Mouse (Mus musculus) adrenal gland, postnatal 14 days (tissue): ENCODE data around the gene Gprc5b. TPM values are rescaled to one million over a fixed set of nuclear protein-coding genes. Genes with fewer than 3 reads are reported as not detected.

ENCODE experiments used
- DNase-seq: peaks from one replicate; pipeline ENCODE4 v3.0.0; 2021; ENCODE audit warnings: mixed read lengths
- total RNA-seq: library from RNA; stranded (reverse); gene quantifications from 2 replicates; pipeline ENCODE4 v1.2.3, GENCODE M21; 2021

The Gprc5b gene
- total RNA-seq, 1 experiment from 2014 or later, result 91.7 TPM

DNA sequence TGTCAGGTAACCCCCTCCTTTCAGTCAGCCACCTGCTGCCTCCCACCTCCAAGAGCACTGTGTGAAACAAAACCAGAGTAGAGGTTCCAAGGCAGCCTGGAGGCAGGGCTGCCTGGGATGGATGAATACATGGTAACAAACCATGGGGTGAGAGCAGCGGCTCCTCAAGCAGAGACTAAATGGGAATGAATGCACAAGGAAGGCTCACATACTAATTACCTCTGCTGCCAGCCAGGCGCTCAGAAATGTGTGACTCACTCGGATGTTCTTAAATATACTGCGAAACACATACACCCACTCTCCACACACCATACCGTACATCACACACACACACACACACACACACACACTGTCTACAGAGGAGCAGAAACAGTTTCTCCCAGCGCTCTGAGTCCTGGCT, 4.7 kb downstream of the Gprc5b start:
- DNase-seq, result no peak

DNA sequence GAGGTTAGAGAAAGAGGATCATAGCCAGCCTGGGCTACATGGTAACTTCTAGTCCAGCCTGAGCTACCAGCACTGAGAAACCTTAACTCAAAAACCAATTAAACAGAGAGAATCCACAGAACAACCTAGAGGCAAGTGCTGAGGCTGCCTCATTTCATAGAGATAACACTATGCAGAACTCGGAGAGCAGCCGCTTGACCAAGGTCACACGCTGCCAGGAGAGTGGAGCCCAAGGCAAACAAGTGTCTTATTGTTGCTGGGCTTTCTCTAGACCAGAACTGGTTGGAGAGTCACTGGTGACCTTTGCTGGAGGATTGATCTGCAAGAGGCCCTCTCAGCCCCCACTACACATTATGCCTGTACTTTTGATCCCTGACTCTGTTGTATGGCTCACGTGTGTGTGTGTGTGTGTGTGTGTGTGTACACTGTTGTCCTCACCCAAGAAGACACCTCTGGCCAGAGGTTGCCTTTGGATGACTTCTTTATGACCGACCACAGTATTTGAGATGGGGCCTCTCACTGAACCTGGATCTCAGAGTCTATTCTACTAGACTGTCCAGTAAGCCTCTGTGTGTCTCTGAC, 5.6 kb downstream of the Gprc5b start:
- DNase-seq, result peak; percentile 61

DNA sequence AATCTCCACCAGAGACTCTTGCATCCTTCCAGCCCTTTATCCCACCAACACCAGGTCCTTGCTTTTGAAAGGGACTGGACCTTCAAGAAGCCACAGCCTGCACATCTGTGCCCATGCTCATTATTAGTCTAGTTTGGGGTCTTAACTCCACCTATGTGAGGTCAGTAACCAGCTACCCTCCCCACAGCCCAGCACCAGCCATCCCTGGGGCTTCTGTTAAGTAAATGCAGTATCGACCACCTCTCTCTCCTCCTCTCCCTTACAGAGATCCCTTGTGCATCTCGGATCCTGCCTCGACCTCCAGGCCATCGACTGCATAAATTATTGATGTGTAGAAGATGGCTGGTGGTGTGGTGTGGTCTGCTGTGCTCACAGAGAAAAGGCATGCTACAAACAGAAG, 8.6 kb downstream of the Gprc5b start:
- no peak for DNase-seq

DNA sequence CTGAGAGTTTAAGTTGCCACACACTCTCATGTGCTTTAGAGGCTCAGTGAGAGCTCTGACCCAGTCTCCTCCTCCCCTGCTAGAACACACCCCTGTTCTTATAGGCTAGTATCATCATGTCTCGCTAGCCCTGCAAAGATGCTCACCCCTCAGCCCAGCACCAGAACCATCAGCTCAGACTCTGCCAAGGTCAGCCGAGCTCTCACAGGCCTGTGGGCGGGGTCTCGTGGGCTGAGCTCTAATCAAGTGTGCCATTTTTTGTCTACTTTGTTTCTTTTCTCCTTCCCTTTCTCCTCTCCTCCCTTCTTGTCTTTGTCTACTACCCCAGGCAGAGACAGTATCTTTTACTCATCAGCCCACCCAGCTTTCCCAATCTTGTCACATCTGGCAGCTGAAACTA, 9.2 kb downstream of the Gprc5b start:
- DNase-seq, result peak; percentile 51

DNA sequence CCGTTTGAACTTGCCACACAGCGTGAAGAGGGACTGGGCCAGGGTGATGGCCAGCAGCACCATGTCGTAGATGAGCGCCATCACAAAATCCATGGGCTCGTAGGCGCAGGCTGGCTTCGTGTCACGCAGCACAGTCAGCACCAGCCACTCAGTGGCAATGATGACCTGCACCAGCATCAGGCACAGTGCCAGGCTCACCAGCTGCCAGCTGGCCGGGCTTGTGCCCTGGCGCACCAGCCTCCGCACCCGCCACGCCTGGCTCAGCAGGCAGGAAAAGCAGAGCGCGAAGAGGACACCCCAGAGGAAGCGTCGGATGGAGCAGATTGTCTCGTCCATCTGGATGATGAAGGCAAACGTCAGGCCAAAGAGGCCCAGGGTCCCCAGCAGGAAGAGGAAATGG, 11.1 kb downstream of the Gprc5b start:
- peak; percentile 88 for DNase-seq

DNA sequence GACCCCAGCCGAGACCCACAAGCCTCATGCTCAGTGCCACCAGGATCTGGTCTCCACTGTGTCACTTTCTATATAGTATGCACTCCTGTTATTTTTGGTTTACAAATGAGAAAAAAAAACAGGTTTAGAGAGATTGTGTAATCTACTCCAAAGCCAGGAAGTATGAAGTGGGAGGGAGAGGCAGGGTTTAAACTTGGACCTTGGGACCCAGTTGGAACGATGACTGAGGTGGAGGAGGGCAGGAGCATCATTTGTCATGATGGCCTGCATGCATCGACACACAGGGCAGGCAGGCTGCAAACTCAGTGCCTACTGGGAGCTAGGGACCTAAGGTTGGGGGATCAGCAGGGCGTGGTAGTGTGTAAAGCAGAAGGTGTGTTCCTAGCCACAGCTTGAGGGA, 12.4 kb downstream of the Gprc5b start:
- peak; percentile 44 for DNase-seq

DNA sequence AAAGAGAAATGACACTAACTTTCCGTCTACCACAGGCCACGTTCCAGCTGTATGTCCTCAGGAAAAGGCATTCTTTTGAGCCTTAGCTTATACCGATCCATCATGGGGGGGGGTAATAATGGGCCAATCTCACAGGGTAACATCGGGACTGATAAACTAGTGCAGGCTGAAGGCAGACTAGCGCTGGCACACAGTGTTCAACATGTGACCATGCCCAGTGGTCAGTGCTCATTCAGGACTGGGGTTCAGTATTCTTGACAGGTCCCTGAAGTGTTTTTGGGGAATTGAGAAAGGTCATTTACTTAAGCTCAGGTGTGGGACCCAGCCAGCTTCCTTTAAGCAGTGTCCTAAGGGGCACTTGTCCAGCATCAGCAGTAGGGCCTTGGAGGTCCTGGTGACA, 13.2 kb downstream of the Gprc5b start:
- no peak for DNase-seq

DNA sequence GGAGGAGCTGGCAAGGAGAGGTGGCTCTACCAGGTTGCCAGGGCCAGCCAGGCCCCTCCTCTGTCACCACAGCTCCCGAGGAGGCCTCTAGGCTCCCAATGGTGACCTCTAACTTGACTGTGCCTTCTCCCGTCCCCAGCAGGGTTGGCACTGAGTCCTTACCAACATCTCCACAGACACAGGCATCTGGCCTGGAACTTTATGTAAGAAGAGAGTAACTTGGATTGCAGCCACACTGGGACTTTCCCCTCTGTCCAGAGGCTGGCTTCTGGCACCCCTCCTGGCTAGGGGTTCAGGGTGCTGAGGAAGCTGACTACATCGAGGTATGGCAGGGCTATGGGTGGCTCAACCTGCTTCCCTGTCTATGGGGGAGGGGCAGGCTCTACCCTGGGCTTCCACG, 13.7 kb downstream of the Gprc5b start:
- peak; percentile 74 for DNase-seq

DNA sequence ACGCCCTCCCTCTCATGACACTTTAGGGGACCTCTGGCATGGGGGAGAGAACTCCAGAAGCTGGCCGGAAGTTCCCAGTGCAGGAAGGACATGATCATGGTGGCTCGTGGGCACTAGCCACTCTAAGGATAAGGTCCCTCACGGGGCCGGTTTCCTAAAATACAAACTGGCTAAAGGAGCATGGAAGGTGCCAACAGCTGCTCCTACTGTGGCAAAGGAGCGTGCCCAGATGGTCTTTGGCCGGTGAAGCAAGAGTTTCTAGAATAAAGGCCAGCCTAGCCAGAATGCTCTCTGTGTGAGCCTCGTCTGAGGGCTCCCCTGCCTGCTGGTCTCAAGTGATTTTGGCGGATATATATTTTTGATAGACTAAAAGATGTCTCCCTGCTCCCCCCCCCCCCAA, 15.3 kb downstream of the Gprc5b start:
- DNase-seq, result peak; percentile 54

DNA sequence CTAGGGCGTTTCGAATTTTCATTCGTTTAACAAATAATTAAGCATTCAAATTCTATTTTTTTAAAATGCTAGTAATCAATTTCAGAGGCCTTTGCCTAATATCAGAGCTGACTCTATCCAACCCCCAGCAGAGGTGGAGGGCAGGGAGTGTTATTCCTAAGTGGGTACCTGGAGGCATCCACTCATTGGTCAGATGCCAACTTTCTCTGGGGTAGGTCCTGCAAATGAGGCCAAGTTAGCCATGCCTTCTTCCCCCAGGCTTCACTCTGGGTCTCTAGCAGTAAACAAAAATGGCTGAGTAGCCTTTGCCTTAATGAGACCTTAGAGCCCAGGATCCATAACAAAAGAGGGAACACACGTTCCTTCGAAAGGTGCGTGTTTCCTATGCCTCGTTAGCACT, 15.9 kb downstream of the Gprc5b start:
- no peak for DNase-seq

DNA sequence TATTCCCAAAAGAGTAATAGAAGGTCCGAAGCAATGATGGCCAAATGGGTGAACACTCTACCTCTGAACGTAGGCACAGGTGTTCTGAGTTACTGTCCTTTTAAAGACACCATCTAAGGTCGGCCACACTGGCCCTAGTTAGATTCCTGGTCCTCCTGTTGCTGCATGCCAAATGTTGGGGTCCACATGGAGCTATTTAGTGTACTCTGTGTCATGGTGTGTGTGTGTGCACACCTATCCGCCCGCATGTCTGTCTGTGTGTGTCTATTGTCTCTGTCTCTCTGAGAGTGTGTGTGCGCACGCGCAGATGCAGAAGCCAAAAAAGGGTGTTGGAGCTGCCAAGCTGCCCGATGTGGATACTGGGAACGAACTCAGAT, 17.9 kb downstream of the Gprc5b start:
- no peak for DNase-seq

DNA sequence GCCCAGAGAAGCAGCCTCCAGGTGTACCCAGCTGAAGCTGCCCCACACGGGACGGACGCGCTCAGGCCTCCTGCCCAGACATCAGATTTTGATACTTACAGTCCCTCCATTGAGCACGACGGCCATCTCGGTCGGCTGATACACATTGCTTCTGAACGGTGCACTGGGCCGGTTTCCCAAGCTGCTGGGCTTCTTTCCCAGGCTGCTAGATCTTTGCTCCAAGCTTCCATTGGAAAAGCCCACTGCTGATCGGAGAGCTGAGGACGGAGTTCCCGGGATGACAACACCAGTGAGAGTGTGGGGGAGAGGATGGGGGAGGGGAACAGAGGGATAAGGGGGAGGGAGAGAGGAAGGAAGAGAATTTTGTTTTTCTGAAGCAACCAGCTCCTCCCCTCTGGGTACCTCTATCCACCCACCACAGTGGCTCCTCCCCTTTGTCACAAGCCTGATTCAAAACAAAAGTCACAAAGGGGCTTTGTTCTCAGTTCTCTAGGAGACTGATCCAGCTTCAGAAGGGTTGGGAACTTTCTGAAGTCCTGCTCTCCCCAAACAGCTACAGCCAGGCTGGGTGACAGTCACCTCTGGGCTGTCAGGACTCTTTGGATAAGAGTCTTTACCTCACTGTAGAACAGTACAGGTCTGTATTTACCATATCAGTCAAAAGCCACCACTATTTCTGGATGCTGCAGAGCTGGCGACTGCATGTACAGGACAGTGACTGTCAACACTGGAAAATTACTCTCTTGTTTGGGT, 18.4 kb downstream of the Gprc5b start:
- peak; percentile 40 for DNase-seq

DNA sequence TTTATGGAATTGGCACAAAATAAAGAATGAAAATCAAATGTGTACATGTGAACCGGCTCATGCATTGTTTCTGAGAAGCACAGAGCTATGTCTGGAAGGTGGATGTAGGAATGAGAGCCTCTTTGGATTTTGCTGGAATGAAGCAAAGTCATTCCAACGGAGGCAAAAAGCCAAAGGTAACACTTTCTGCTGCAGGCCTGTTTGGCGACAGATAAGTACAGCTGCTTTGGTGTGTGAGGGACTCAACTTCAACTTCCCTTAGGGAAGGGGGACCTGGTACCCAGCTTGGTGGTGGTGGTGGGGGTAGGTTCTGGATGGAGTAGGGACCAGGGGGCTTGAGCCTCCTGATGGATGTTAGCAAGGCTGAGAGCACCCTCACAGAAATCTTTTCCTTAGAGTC, 19.2 kb downstream of the Gprc5b start:
- no peak for DNase-seq

DNA sequence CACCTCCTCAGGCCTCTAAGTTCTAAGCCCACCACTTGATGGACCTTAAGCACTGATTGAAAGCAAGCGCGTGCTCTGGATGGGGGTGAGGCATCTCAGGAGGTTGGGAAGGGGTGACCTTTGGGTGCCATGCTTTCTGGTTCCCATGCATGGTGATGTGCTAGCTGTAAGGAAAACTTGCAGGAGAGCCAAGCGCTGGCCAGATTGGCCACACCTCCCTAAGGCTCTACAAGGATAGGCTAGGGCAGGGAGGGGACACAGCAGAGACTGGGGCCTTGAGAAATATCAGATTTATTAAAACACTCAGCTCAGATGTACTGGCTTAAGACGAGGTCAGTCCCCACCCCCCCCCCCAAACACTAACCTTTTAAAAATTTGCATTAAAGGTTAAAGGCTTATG, 21.6 kb downstream of the Gprc5b start:
- peak; percentile 65 for DNase-seq

DNA sequence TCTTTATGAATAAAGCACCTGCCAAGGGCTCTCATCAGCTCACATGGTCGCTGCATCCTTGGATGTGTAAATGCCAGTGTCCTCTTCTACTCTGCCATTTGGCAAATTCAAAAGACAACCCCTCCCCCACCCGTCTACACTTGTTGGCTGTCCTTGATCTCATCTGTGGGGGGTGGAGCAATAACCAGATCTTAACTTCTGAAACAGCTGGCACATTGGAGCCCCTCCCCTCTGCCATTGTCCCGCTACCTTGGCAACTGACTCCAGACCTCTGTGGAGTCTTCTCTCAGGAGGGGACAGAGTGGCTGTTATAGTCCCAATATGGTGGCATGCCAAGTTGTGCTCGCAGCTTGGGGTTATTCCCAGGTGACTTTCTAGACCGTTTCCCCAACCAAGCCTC, 22.7 kb downstream of the Gprc5b start:
- DNase-seq, result peak; percentile 79

DNA sequence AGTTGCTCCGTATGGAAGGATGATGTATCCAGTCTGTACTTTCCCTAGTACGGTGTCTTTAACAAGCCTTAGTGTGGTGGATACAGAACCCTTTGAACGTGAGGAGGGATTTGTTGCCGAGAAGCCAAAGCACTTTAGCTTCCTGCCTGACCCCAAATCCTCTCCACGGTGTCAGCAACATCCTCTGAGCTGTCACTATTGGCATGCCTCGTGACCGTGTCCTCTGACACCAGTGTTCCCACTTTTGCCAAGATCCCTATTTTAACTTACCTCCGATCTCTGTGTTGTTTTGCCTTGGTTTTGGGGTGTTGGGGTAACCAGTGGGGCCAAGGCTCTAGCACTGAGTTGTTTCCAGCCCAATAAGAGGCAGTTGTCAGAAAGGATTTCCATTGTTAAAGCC, 23.5 kb downstream of the Gprc5b start:
- no peak for DNase-seq

DNA sequence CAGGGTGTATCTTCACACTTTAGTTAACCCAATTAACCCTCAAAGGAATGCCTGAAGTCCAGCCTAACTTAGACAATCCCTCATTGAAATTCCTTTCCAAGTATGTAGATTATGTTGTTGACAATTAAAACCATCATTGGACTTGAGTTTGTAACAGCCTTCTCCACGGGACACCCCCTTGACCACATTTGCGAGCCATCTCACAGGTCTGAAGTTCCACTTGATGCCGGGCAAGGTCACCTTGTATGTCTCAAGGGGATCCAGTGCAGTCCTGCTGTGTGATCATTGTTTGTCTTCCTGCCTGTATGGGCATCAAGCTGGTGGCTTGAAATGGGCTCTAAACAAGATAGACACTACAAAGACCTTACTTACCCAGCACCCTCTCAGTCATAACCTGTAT, 26.1 kb downstream of the Gprc5b start:
- no peak for DNase-seq

DNA sequence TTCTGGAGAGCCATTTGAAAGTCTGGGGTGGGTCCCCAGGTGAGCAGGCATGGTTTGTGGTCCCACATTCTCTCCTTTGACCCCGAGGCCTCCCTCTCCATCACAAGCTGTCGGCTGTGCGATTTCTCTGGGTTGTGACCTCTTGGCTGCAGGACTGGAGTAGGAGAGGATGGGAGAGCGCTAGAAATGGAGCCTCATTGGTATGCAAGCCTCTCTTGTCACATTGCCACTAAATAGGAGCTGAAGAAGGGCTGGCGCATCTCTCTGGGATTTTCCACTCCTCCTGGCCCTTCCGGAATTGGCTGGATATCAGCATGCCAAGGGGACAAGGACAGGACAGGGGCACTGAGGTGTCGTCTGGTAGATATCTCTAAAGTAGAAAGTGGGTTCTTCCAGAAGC, 29.8 kb downstream of the Gprc5b start:
- DNase-seq, result peak; percentile 41

DNA sequence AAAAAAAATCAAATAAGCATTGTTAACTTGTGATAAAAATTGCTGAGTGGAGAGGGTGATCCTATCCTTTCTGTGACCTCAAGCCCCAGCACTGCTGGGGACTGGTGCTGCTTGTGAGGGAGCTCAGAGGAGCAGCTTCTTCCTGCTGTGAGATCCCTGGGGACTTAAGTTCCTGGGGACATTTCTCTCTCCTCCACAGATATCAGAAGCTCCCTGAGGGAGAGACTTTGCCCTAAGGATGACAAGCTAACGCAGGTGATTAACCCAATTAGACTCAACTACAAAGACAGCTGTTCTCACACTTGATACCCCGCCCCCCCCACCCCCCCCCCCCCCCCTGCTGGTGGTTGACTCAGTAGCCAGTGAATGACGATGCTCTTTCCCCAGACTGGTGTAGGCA, 30.2 kb downstream of the Gprc5b start:
- DNase-seq, result no peak

DNA sequence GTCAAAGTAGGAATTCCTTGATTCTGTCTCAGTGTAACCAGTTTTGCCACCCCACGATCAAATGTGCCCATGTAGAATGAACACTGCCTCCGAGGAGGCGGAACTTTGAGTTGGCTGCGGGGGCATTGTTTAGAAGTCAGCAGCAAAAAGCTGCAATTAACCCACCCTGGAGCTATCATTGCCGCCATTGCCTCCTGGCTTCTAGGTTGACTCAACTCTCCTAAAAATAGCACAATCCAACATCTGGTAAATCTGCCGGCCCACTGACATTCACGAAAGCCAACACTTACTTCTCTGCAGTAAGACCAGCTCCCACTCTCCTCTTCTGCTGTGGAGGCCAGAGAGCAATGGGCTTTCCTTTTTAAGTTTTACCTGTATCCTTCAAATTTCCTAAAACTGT, 35.8 kb downstream of the Gprc5b start:
- DNase-seq, result no peak

DNA sequence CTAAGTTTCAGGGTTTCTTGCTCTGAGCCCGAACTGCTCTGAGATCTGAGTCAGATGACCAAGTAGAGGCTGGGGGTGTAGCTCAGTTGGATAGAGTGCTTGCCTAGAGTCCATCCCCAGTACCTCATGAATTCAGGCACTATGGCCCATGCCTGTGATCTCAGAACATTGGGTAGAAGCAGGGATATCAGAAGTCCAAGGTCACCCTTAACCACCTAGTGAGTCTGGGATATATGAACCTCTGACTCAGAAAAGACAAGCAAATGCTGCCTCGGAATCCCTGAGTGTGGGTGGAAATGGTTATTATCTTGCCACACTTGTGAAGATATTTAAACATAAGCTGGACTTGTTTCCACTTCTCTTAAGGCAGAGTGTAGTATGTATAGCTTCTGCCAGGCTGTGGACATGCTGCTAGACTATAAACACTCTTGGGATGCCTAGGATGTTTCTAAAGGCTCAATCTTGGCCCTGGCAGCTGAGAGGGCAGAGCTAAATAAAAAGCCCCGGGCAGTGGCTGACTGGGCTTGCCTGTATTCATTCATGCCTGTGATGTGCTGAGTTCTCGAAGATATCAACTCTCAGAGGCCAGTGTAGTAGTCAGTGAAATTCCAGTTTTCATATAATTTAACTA, 38.3 kb downstream of the Gprc5b start:
- DNase-seq, result no peak

DNA sequence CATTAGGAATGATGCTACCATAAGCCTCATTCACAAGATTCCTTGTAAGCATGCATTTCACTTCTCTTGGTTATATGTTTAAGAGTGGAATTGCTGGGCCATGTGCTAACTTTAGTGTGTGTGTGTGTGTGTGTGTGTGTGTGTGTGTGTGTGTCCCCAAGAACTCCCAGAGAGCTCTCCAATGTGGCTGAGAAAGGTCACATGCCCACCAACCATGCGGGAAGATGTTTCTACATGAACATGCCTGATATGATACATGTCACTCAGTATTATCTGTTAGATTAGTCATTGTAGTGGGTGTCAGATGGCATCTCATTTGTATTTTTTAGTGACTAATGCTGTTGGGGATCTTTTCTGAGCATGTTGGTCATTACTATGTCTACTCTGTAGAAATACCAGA, 40.0 kb downstream of the Gprc5b start:
- no peak for DNase-seq

DNA sequence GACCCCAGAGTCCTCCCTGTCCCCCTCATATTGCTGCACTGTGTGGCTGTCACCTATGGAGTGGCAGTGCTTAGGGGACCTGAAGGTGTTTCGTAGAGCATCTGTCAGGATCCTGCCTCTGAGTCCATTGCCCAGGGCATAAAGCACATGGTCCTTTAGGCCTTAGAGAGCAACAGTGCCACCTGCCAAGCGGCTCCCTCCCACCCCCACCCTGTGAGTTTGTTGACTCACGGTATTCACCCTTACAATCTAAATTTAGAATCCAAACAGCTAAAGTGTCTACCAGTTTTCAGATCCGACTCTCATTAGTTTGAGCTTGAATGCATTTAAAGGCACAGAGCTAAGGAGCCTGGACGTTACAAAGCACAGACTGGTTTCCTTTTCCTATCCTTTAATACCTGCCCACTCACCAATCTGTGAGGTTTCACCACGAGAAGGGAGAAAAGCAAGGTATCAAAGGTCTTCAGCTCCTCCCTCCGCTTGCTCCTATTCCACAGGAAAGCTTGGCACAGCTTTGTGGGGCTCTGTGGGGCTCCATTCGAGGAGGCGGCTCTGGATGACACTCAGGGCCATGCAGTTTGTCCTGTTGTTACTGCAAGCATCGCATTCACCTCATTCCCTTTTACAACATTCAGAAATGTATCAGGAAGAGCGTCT, 41.3 kb downstream of the Gprc5b start:
- no peak for DNase-seq

DNA sequence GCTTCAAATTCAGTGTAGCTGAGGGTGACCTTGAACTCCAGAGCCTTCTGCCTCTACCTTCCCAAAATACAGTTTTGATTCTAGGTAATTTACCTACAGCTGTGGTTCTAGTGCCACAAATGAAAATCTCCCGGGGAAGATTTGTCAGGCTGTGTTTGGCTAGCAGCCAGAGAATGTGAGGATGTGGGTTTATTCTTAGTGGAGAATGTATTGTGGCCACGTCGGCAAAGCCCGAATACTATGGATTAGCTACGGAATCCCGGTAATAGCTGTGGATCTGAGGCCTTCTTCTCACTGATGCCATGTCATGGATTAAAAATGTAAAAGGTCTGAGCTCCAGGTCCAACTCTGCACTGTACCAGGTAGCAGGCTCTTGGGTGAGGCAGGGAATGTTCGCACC, 45.3 kb downstream of the Gprc5b start:
- no peak for DNase-seq
